Mouse (Mus musculus) right cerebral cortex, postnatal 10 days (tissue): ENCODE measurements around the gene Tenm4.
"Not testable (repeated sequence)": the region's sequence is repeated elsewhere in the genome, so short reads cannot be mapped to it uniquely, and the experiment has no call there.

ENCODE experiments used
- DNase-seq, 2 experiments: peaks; one replicate each; pipeline ENCODE4 v3.0.0; 2021; ENCODE audit warnings: low spot score in 2 of 2

The Tenm4 gene

DNA sequence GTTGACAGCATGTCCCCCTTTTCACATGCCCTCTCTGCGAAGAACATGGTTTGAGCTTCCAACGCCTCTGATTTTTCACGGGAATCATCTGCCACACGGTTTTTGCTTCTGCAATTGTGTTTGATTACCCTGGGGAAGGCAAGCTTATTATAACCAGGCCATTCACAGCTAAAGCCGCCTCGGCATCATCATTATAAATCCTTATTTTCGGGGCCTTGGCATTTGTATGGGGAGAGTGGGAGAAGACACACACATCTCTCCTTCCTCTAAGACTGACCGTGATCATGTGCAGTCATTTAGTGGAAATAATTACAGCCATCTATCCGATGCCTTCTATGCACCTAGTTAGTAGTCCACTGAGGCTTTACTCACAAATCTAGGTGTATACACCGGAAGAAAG is 719.9 kb downstream of the Tenm4 start:
- no peak for DNase-seq

DNA sequence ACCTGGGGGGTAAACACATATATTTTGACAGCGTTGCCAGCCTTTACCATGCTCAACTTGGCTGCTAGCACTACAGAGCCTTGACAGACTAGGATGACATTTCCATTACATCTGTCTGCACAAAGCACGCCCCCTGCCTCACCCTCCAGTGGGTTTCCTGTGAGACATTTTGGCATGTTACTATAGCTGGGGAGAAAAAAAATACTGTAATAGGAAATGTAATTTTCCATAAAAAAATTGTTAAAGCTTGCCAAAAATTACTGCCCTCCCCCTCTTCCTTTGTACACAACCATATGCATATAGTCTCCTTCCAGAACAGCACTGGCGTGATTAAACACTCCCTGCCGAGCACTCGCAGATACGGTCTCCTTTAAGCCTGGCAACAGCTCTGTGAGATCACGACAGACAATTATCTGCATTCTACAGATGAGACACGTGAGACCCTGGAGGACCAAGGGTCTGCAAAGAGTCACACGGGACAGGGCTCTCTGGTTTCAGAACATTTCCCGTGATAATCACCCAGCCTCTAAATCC is 728.1 kb downstream of the Tenm4 start:
- peak; percentile 60 to 62 for DNase-seq

DNA sequence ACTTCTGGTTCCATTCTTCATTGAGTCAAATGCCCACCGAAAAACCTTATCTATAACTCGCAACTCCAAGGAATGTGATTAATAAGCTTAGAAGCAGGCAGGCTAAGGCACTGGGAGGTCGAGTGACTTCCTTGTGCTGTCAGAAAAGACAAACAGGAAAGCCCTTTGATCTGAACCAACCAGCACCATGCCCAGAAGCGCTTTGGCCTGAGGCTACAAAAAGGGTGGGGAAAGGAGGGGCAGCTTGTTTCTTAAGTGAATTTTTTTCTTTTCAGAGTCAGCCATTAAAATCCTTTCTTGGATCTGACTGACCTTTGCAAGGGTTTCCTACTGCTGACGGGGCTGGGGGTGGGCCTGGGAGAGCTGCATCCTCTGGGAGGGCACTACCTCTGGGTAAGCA is 731.1 kb downstream of the Tenm4 start:
- no peak for DNase-seq

DNA sequence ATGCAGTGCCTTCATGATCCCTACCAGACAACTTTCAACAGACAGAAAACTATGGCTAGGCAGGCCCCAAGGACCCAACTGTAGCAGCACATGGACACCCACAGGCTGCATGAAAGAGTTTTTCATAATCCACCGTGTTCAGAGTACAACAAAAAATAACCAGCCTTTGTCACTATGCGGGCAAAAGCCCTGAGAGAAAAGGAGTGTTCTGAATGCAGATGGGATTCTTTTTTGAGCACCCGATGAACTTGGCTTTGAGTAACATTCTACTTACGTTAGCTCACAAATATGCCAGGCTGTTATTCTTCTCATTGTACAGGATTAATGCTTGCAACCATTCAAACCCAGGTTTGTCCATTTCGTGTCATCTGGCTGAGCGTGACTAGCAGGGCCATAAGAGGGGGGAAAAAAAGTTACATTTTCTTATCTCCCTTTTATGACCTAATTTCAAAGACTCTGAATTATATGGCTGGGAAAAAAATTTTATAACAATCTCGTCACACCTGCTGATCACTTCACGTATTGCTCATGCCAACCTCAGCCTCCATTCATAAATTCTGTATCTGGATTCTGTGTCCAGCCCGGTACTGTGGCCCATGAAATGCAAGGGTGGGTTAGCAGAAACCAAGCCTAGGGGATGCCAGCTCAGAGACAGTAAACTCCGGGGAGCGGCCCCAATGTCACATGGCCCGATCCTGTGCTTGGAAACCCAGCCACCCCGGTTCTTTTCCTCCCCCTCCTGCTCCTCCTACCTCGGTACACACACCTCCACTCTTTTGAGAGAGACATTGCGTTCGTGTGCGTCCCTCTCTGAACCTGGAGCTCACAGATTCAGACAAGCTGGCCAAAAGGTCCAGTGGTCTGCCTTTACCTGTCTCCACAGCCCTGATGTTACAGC is 732.3 kb downstream of the Tenm4 start:
- no peak for DNase-seq

DNA sequence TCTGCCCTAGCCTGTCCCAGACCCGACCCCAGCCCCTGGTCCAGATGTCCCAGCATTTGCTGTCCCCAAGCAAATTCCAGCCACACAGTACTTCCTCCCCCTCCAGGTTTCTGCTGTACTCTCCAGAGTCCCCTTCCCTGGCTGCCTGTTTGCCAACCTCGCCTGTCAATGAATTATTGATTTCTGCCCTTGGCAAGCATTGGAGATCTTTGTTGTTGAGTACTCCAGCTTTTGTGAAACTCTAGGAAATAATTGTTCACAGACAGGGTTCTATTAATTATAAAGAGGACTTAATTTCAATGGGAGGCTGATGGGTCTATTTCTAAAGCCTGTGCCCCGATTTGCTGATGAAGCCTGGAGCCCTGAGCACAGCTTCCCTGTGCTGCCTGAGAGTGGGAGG is 733.4 kb downstream of the Tenm4 start:
- no peak for DNase-seq

GRCm38 (mm10) chr7:96904936-96905335 is 733.9 kb downstream of the Tenm4 start:
- no peak for DNase-seq

DNA sequence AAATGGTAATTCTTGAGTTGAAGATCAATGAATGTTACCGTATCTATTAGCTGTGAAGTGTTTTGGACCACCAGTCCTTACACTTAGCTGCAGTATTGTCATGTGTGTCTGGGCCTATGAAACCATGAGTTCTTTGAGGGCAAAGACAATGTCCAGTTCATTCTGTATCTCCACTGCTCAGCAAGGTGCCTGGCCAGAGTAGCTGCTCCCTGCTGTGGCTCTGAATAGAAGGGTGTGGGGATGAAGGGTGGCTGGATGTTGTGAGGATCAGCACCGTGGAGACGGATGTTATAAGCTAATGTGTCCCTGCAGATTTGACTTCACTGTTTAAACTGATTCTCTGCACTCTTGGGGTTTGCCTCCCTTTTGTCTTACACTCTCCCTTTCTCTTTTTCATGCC is 734.4 kb downstream of the Tenm4 start:
- no peak for DNase-seq

DNA sequence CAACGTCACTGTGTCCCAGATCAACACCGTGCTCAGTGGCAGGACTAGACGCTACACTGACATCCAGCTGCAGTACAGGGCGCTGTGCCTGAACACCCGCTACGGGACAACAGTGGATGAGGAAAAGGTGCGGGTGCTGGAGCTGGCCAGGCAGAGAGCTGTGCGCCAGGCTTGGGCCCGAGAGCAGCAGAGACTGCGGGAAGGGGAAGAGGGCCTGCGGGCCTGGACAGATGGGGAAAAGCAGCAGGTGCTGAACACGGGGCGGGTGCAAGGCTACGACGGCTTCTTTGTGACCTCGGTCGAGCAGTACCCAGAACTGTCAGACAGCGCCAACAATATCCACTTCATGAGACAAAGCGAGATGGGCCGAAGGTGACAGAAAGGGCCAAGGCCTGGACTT is 735.2 kb downstream of the Tenm4 start:
- DNase-seq = no peak

GRCm38 (mm10) chr7:96907971-96908680 is 737.1 kb downstream of the Tenm4 start:
- DNase-seq = peak in 1 of 2 experiments; percentile 44

- peak in 1 of 2 experiments; percentile 37 for DNase-seq
Measured at GRCm38 (mm10) chr7:96909856-96910255, 738.8 kb downstream of the Tenm4 start.

- DNase-seq = peak; percentile 14 to 15
Measured at GRCm38 (mm10) chr7:96910310-96910960, 739.4 kb downstream of the Tenm4 start.

- peak; percentile 87 to 90 for DNase-seq
Measured at GRCm38 (mm10) chr7:96914031-96914430, 743.0 kb downstream of the Tenm4 start.

DNA sequence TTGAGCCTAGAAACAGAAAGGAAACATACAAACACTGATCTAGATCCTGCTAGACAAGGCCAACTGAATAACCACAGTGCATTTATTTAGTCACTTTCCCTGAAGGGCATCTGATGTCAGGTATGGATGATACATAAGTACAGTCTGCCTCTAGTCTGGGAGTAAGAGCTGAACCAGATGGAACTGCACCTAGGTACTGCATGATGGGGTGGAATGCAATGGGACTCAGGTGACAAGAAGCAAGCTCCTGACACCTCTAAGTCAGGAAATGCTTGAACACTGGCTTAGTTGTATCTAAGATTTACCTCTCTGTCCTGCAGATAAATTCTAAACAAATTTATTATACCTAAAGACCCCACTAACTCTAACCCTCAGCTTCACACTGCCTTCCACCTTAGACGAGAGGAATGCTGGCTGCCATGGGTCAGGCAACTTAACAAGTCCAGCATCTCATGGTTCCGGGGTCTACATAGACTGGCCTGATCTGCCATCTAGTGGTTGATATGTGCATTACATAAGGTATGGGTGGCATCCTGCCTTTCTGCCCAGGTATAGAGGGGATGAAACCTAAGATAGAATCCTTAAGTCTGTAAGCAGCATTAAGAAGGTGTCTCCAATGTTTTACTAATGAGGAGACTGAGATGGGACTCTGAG is 744.5 kb downstream of the Tenm4 start:
- peak; percentile 66 to 68 for DNase-seq

GRCm38 (mm10) chr7:96920447-96921095 is 749.5 kb downstream of the Tenm4 start:
- DNase-seq = no peak

- no peak for DNase-seq
Measured at GRCm38 (mm10) chr7:96922927-96923326, 751.9 kb downstream of the Tenm4 start.

- DNase-seq = no peak
Measured at GRCm38 (mm10) chr7:96943715-96944377, 772.8 kb downstream of the Tenm4 start.

GRCm38 (mm10) chr7:96946501-96946900 is 775.5 kb downstream of the Tenm4 start:
- not testable (repeated sequence) for DNase-seq

- peak; percentile 95 to 96 for DNase-seq
Measured at GRCm38 (mm10) chr7:96951281-96952051, 780.4 kb downstream of the Tenm4 start, which contains the start of gene Nars2. Nars2 (plus strand) TSS chr7:96951505.

- no peak for DNase-seq
Measured at GRCm38 (mm10) chr7:96952094-96952493, 781.0 kb downstream of the Tenm4 start.

DNA sequence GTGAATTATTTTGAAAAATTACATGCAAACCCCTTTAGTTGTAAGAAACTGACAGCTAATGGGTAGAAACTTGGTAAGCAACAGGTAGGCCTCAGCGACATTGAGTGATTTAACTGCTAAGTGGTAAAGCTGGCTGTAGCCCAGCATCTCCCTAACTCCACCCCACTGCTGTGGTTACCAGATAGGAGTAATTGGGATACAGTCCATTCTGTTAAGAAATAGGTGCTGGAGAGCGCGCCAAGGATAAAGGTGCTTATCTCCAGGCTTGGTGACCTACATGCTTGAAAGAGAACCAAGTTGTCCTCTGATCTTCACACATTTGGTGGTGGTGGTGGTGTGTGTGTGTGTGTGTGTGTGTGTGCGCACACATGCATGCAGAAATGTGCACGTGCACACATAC is 788.1 kb downstream of the Tenm4 start:
- DNase-seq = no peak
